Mouse (Mus musculus) lung, adult 2 months (tissue): ENCODE data around the gene Gm14435. TPM values are rescaled to one million over a fixed set of nuclear protein-coding genes. Genes with fewer than 3 reads are reported as not detected.
"Not testable (repeated sequence)": the region's sequence is repeated elsewhere in the genome, so short reads cannot be mapped to it uniquely, and the experiment has no call there.

Experiments used
- DNase-seq: peaks from one replicate; pipeline ENCODE4 v3.0.0; 2022
- H3K4me1 ChIP-seq: fragments of 200-500 bp; 2 replicates; pipeline ENCODE4 v1.6.1; 2011; ENCODE audit warnings: low read length; ENCODE audit not compliant: control insufficient read depth, insufficient read depth
- H3K4me3 ChIP-seq: fragments of 200-500 bp; replicated peaks from 2 replicates; pipeline ENCODE3; 2011; ENCODE audit warnings: low read depth, mild to moderate bottlenecking, control low read depth, low read length; ENCODE audit errors: extremely low read depth
- WGBS: fragments of 180-500 bp; shearing (Covaris S2); methylation state at CpG from one replicate; pipeline ENCODE4 v1.1.7; 2018; 5-methylcytosine and 5-hydroxymethylcytosine counted together
- polyA plus RNA-seq: library from polyadenylated mRNA; depleted of rRNA; stranded (reverse); fragments of >200 nt; gene quantifications from 2 replicates; pipeline ENCODE4 v1.2.3, GENCODE M21; 2012; rRNA removed

Gm14435 gene
- polyA plus RNA-seq: 0.26 and 13.1 TPM in 2 replicates

GRCm38 (mm10) chr2:176423294-176423693, at the start of gene Gm14435:
TSS of gene Gm14435 (plus strand) at chr2:176423594.
- H3K4me1 ChIP-seq, H3K4me3 ChIP-seq, DNase-seq: not testable (repeated sequence)
- WGBS: no CpG with 5 or more reads among the region's 6 CpGs

Other genes starting within 250 kb of the Gm14435 start
- gene 2210418O10Rik, start 197.0 kb upstream of the Gm14435 start, polyA plus RNA-seq: 0.19 and 0.62 TPM in 2 replicates
- gene Gm11009, start 104.1 kb upstream of the Gm14435 start, polyA plus RNA-seq: not detected in 2 replicates
- gene Gm14434, start 63.2 kb downstream of the Gm14435 start, polyA plus RNA-seq: 1.4 and 1.6 TPM in 2 replicates
- not detected in 2 replicates for gene Zfp967, start 97.5 kb downstream of the Gm14435 start, polyA plus RNA-seq
- 2.1 and 3.1 TPM in 2 replicates for gene Gm14308, start 212.8 kb downstream of the Gm14435 start, polyA plus RNA-seq
- 0.98 and 1.7 TPM in 2 replicates for gene Zfp973, start 246.9 kb downstream of the Gm14435 start, polyA plus RNA-seq